Mouse (Mus musculus): ENCODE measurements around the gene Hhex.

GRCm38 (mm10) chr19:37484787-37485186 lies 50.2 kb downstream of the Hhex start:
- TF ChIP-seq CTCF (conservative IDR thresholded peaks at IDR 0.05; ENCODE audit: insufficient read depth, insufficient read length, low read depth, low read length) (no peak), POLR2A (IDR thresholded peaks at IDR 0.05; ENCODE audit: low read depth, low read length) (no peak)

Data from kidney, adult 2 months (tissue).